Mouse (Mus musculus) liver, embryonic 14.5 days (tissue): ENCODE results near the gene H6pd.

ENCODE experiments used
- CTCF ChIP-seq: IDR thresholded peaks from 2 replicates; pipeline ENCODE4 v1.5.1; 2016; ENCODE audit warnings: antibody characterized with exemption, low read depth, control low read depth
- EP300 ChIP-seq: IDR thresholded peaks from 2 replicates; pipeline ENCODE4 v1.6.1; 2016; ENCODE audit warnings: antibody characterized with exemption, low read depth

- no peak for TF ChIP-seq CTCF
- no peak for TF ChIP-seq EP300
Measured at GRCm38 (mm10) chr4:149998786-149999509, 9.9 kb downstream of the H6pd start.
